Mouse (Mus musculus): Measurements from ENCODE around the gene Eif3j1. TPM values are rescaled to one million over a fixed set of nuclear protein-coding genes. Genes with fewer than 3 reads are reported as not detected.

Gene Eif3j1
- polyA plus RNA-seq (2012; rRNA removed): 15.1 and 17.6 TPM in 2 replicates

GRCm38 (mm10) chr2:122027862-122028755 is at the start of gene Eif3j1:
Eif3j1 (plus strand) TSS chr2:122028546.

Other genes with a start within 250 kb of the Eif3j1 start
- 0.14 and 0.15 TPM in 2 replicates for gene Frmd5, start 221.5 kb upstream of the Eif3j1 start, polyA plus RNA-seq (2012; rRNA removed)
- gene Casc4, start 161.6 kb upstream of the Eif3j1 start, polyA plus RNA-seq (2012; rRNA removed): 3.8 and 4.2 TPM in 2 replicates
- 7.4 and 8.9 TPM in 2 replicates for gene Ctdspl2, start 72.5 kb upstream of the Eif3j1 start, polyA plus RNA-seq (2012; rRNA removed)
- 0.05 TPM in 2 replicates for gene Mageb3, start 72.5 kb upstream of the Eif3j1 start, polyA plus RNA-seq (2012; rRNA removed)
- 2.2 and 2.7 TPM in 2 replicates for gene Spg11, start 89.8 kb downstream of the Eif3j1 start, polyA plus RNA-seq (2012; rRNA removed)
- gene B2m, start 119.1 kb downstream of the Eif3j1 start, polyA plus RNA-seq (2012; rRNA removed): 171 and 189 TPM in 2 replicates
- 0.03 and 0.06 TPM in 2 replicates for gene Trim69, start 132.2 kb downstream of the Eif3j1 start, polyA plus RNA-seq (2012; rRNA removed)
- gene Patl2, start 157.6 kb downstream of the Eif3j1 start, polyA plus RNA-seq (2012; rRNA removed): 0.05 and 0.06 TPM in 2 replicates
- gene Terb2, start 157.7 kb downstream of the Eif3j1 start, polyA plus RNA-seq (2012; rRNA removed): not detected in 2 replicates
- gene Sord, start 206.2 kb downstream of the Eif3j1 start, polyA plus RNA-seq (2012; rRNA removed): 64.0 and 75.9 TPM in 2 replicates

Data from liver, embryonic 14 days (tissue).